Mouse (Mus musculus) hindbrain, embryonic 15.5 days (tissue): ENCODE data around the gene Fbxo10. TPM values are rescaled to one million over a fixed set of nuclear protein-coding genes. Genes with fewer than 3 reads are reported as not detected.
"Not testable (repeated sequence)": the region's sequence is repeated elsewhere in the genome, so short reads cannot be mapped to it uniquely, and the experiment has no call there.

Experiments
- ATAC-seq: fragments of 200-750 bp; cut with Nextera tagmentation; 2 replicates; pipeline ENCODE4 v1.8.0; 2017; ENCODE audit warnings: low read depth, moderate number of reproducible peaks, moderate TSS enrichment; ENCODE audit not compliant: low FRiP score
- H3K27ac ChIP-seq: fragments of 300-500 bp; sonication (generic); replicated peaks from 2 replicates; pipeline ENCODE4 v1.5.1; 2015; ENCODE audit warnings: mild to moderate bottlenecking, inconsistent platforms
- H3K27me3 ChIP-seq: fragments of 300-500 bp; sonication (generic); 2 replicates; pipeline ENCODE4 v1.6.1; 2015; ENCODE audit warnings: control low read depth, inconsistent platforms
- H3K36me3 ChIP-seq: fragments of 300-500 bp; sonication (generic); 2 replicates; pipeline ENCODE4 v1.6.1; 2015; ENCODE audit warnings: control low read depth, inconsistent platforms
- H3K4me1 ChIP-seq: fragments of 300-500 bp; sonication (generic); replicated peaks from 2 replicates; pipeline ENCODE4 v1.6.1; 2015; ENCODE audit warnings: control low read depth, inconsistent platforms
- H3K4me2 ChIP-seq: fragments of 300-500 bp; sonication (generic); 2 replicates; pipeline ENCODE4 v1.6.1; 2015; ENCODE audit warnings: moderate library complexity, mild to moderate bottlenecking, inconsistent platforms
- H3K4me3 ChIP-seq: fragments of 300-500 bp; sonication (generic); 2 replicates; pipeline ENCODE4 v1.5.1; 2015; ENCODE audit warnings: mild to moderate bottlenecking, inconsistent platforms
- H3K9ac ChIP-seq: fragments of 300-500 bp; sonication (generic); 2 replicates; pipeline ENCODE4 v1.6.1; 2015; ENCODE audit warnings: inconsistent platforms
- H3K9me3 ChIP-seq: fragments of 300-500 bp; sonication (generic); 2 replicates; pipeline ENCODE4 v1.6.1; 2016; ENCODE audit warnings: control low read depth, inconsistent platforms
- WGBS: fragments of 180-500 bp; shearing (Covaris S2); methylation state at CpG from one replicate; pipeline ENCODE4 v1.1.7; 2015; 5-methylcytosine and 5-hydroxymethylcytosine counted together
- polyA plus RNA-seq: library from polyadenylated mRNA; unstranded; fragments of >200 nt; fragmentation: Nextera tagmentation; extraction: Ambion mirVana; gene quantifications from 2 replicates; pipeline ENCODE4 v1.2.1, GENCODE M21; 2015

Gene Fbxo10
- polyA plus RNA-seq, 1 experiment from 2014 or later, result 19.0 TPM

DNA sequence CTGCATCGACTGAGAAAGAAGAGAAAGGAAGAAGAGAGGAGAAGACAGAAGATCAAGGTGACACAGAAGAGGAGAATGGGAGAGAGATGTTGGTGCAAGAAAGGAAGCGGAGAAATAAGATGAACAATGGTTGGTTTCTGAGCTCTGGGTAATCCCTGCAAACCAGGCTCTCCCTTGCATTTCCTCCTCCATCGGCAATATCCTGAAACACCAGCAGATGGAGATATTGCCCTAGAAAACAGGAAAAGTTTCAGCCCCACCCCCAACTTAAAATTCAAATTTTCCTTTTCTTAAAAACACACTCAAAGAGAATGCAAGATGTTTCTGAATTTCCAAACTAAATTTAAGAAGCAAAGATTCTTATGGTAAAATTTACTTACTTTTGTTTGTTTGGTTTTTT lies 68.8 kb downstream of the Fbxo10 start:
- H3K4me2 ChIP-seq, result no peak overlapping the region
- no peaks in the 10 kb centered on the region for H3K9me3 ChIP-seq
- H3K9ac ChIP-seq, result no peak overlapping the region
- no peak for ATAC-seq
- WGBS, result 10% methylated on average over 3 of the region's 3 CpGs
- no peak overlapping the region for H3K4me3 ChIP-seq
- H3K36me3 ChIP-seq, result no peaks in the 10 kb centered on the region
- no peak overlapping the region for H3K27ac ChIP-seq
- H3K4me1 ChIP-seq, result peaks cover 32% of the 10 kb centered on the region
- no peaks in the 10 kb centered on the region for H3K27me3 ChIP-seq

GRCm38 (mm10) chr4:45013537-45013936 lies 70.9 kb downstream of the Fbxo10 start:
- WGBS, result 5% methylated on average over 2 of the region's 2 CpGs
- Histone ChIP-seq H3K27ac (peak overlapping the region; percentile 85; the same call in 1 of the 2 replicates), H3K9ac (peak overlapping the region; percentile 68; the same call in 1 of the 2 replicates)

GRCm38 (mm10) chr4:45013031-45013431 lies 71.4 kb downstream of the Fbxo10 start:
- ATAC-seq, result no peak
- Histone ChIP-seq H3K4me2 (peak overlapping the region; percentile 75), H3K27me3 (no peaks in the 10 kb centered on the region), H3K9ac (peak overlapping the region; percentile 68), H3K4me1 (peaks cover 26% of the 10 kb centered on the region), H3K27ac (peak overlapping the region; percentile 85), H3K9me3 (no peaks in the 10 kb centered on the region), H3K36me3 (no peaks in the 10 kb centered on the region), H3K4me3 (peak overlapping the region; percentile 64)
- 1% methylated on average over 13 of the region's 13 CpGs for WGBS

More at GRCm38 (mm10) chr4:45013537-45013936, 70.9 kb downstream of the Fbxo10 start:
- no peak for ATAC-seq
- Histone ChIP-seq H3K9me3 (no peaks in the 10 kb centered on the region), H3K4me3 (peak overlapping the region; percentile 64), H3K36me3 (no peaks in the 10 kb centered on the region), H3K4me2 (peak overlapping the region; percentile 75), H3K4me1 (peaks cover 26% of the 10 kb centered on the region), H3K27me3 (no peaks in the 10 kb centered on the region)

DNA sequence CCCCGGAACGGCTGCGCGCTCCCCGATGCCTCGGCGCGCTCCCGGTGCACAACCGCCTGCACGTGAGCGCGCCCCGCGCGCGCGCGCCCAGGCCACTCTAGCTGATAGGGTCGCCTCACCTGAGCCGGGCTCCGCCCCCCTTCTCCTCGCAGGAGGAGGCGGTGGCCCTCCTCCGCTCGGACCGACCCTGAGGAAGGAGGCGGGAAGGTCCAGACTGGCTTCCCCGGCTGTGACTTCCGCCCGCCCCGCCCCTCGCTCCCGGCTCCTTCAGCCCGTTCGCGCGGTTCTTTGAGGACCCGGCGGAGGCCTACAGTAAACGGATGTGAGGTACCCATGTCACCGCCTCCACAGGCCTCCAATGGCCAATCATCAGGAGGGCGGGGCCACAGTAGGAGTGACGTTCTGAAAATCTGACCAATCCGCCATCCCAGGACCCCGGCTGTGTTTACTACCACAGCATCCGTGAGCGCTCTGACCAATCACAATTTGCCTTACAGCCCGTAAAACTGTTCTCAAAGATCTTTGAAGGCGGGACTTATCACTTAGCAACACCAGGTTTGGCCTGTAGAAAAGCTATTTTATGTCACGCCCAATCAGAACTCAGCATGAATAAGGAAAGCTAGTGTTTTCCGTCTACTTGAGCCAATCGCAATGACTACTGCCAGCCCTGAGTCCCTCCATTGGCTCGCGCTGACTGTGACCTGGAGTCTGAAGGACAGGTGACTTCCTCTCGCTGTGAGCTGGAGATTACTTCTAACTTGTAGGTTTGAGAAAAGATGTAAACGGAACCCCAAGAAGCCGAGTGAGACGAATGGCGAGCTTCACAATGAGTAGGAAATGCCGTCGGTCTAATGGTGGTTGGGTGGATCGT lies 72.1 kb downstream of the Fbxo10 start, which contains the start of gene Zbtb5:
Zbtb5 (minus strand) TSS at position 308 of the 871 bp plus-strand sequence.
- H3K4me1 ChIP-seq, result peaks cover 26% of the 10 kb centered on the region
- peak within 1 kb of the TSS; percentile 64 for H3K4me3 ChIP-seq
- ATAC-seq, result peak; percentile 99
- H3K9me3 ChIP-seq, result no peaks in the 10 kb centered on the region
- H3K36me3 ChIP-seq, result no peaks in the 10 kb centered on the region
- under 1% methylated on average over 62 of the region's 63 CpGs for WGBS
- peak within 1 kb of the TSS; percentile 97 for H3K27ac ChIP-seq
- H3K4me2 ChIP-seq, result peak within 1 kb of the TSS; percentile 75
- H3K27me3 ChIP-seq, result no peaks in the 10 kb centered on the region
- H3K9ac ChIP-seq, result peak within 1 kb of the TSS; percentile 83

DNA sequence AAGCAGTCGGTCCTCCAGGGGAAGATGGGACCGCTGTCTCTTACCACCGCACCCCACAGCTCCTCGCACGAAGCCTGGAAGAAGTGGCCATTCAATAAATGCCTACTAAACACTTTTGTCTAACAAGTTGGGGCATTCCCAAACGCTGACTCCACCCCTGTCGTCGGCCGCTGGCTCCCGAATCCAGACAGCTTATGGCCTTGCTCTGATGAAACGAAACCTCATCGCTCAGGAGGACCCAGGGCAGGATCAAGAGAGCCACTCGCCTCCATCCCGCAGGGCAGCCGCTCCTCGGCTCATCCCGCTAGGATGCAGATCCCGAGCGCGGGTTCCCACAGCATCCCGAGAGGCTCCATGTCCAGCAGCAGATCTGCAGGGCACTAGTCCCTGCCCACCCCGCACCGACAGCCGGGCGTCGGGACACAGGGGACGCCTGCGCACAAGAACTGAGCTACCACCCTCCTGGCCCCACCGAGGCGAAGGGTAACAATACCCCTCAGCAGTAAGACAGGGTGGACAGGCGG lies 72.8 kb downstream of the Fbxo10 start:
- H3K9me3 ChIP-seq, result no peaks in the 10 kb centered on the region
- peak overlapping the region; percentile 64 for H3K4me3 ChIP-seq
- H3K36me3 ChIP-seq, result no peaks in the 10 kb centered on the region
- peaks cover 26% of the 10 kb centered on the region for H3K4me1 ChIP-seq
- peak overlapping the region; percentile 83 for H3K9ac ChIP-seq
- peak overlapping the region; percentile 75 for H3K4me2 ChIP-seq
- peak; percentile 73 for ATAC-seq
- H3K27me3 ChIP-seq, result no peaks in the 10 kb centered on the region
- peak overlapping the region; percentile 97 for H3K27ac ChIP-seq
- under 1% methylated on average over 31 of the region's 31 CpGs for WGBS

- Histone ChIP-seq H3K4me3 (peak overlapping the region; percentile 64), H3K9ac (peak overlapping the region; percentile 83), H3K4me1 (peaks cover 29% of the 10 kb centered on the region), H3K9me3 (no peaks in the 10 kb centered on the region), H3K36me3 (no peaks in the 10 kb centered on the region), H3K27ac (peak overlapping the region; percentile 97), H3K27me3 (no peaks in the 10 kb centered on the region), H3K4me2 (peak overlapping the region; percentile 75)
- ATAC-seq, result no peak
- WGBS, result 14% methylated on average over 11 of the region's 11 CpGs
Measured at GRCm38 (mm10) chr4:45010806-45011415, 73.5 kb downstream of the Fbxo10 start.

DNA sequence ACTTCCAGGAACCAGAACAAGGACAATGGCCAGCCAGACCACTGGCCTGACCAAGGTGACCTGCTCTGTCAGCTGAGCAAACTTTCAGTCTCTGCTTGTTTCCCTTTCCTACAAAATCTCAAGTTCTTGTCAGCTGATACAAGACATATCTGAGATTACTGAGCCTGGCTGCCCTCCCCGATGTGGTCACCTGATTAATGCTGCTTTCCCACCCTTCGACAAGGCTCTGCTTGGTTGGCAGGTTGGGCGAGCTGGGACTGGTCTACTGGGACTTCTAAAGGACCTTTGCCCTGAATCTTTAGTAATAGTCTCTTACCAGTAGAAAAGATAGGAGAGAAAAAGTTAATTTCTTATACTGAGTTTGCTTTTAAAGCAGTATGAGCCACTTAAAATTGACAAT lies 79.0 kb downstream of the Fbxo10 start:
- Histone ChIP-seq H3K9ac (no peak overlapping the region), H3K27me3 (no peaks in the 10 kb centered on the region), H3K36me3 (no peaks in the 10 kb centered on the region), H3K9me3 (no peaks in the 10 kb centered on the region), H3K27ac (no peak overlapping the region), H3K4me2 (no peak overlapping the region), H3K4me3 (no peak overlapping the region), H3K4me1 (peaks cover 14% of the 10 kb centered on the region)
- WGBS, result 86% methylated on average over 3 of the region's 3 CpGs
- ATAC-seq, result no peak

GRCm38 (mm10) chr4:45000001-45000400 lies 84.4 kb downstream of the Fbxo10 start:
- 90% methylated on average over 6 of the region's 6 CpGs for WGBS
- H3K4me2 ChIP-seq, result no peak overlapping the region
- H3K4me1 ChIP-seq, result peaks cover 13% of the 10 kb centered on the region
- no peaks in the 10 kb centered on the region for H3K36me3 ChIP-seq
- no peak for ATAC-seq
- H3K9me3 ChIP-seq, result no peaks in the 10 kb centered on the region
- H3K4me3 ChIP-seq, result no peak overlapping the region
- no peaks in the 10 kb centered on the region for H3K27me3 ChIP-seq
- H3K27ac ChIP-seq, result no peak overlapping the region
- H3K9ac ChIP-seq, result no peak overlapping the region

GRCm38 (mm10) chr4:44998071-44998470 lies 86.3 kb downstream of the Fbxo10 start:
- no peak for ATAC-seq
- peaks cover 13% of the 10 kb centered on the region for H3K4me1 ChIP-seq
- 72% methylated on average over 3 of the region's 3 CpGs for WGBS

DNA sequence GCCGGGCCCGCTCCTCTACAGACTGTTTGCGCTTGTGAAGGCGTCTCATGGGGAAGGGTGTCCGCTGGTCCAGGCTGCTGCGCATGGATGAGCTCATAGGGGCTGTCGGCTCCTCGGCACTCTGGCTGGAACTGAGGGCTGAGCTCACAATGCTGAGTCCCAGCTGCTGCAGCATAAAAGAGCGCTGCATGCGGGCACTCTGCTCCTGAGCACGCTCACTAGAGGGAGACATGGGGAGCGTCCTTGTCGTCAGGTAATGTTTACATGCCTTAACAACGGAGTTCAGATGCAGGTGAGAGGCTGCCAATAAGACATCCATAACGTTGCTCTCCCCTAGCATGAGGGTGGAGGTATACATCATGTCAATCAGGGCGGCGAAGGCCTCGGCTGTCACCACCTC lies 89.6 kb downstream of the Fbxo10 start:
- Histone ChIP-seq H3K4me3 (no peak overlapping the region), H3K27me3 (no peaks in the 10 kb centered on the region), H3K4me1 (peaks cover 13% of the 10 kb centered on the region), H3K9me3 (no peaks in the 10 kb centered on the region), H3K9ac (no peak overlapping the region), H3K4me2 (no peak overlapping the region), H3K36me3 (peaks cover 17% of the 10 kb centered on the region; the same call in 1 of the 2 replicates), H3K27ac (no peak overlapping the region)
- ATAC-seq, result no peak; the same call in 1 of the 2 replicates
- 80% methylated on average over 18 of the region's 18 CpGs for WGBS

More at GRCm38 (mm10) chr4:44998071-44998470, 86.3 kb downstream of the Fbxo10 start:
- Histone ChIP-seq H3K9ac (no peak overlapping the region), H3K9me3 (no peaks in the 10 kb centered on the region), H3K4me2 (no peak overlapping the region), H3K27ac (no peak overlapping the region), H3K36me3 (peaks cover 10% of the 10 kb centered on the region; the same call in 1 of the 2 replicates), H3K27me3 (no peaks in the 10 kb centered on the region), H3K4me3 (no peak overlapping the region)

DNA sequence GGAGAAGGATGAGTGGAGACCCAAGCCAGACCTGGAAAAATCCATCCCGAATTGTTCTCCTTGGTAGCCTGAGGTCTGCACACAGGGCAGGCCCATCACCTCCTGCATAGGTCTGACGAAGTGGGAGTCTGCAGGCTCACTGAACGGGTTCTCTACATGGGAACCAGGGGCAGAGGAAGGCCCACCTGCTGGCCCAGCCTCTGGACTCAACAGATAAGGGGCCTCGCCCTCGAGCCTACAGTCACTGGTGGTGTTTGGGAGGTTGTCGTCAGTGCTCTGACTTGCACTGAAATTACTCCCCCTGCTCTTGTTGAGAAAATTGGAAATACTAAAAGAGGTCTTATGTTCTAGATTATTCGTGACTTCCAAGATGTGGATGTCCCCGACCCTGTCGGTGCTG lies 90.6 kb downstream of the Fbxo10 start:
- 91% methylated on average over 9 of the region's 9 CpGs for WGBS
- H3K9ac ChIP-seq, result no peak overlapping the region
- no peak for ATAC-seq
- no peaks in the 10 kb centered on the region for H3K9me3 ChIP-seq
- H3K4me3 ChIP-seq, result no peak overlapping the region
- no peaks in the 10 kb centered on the region for H3K27me3 ChIP-seq
- H3K4me1 ChIP-seq, result peaks cover 7% of the 10 kb centered on the region
- H3K4me2 ChIP-seq, result no peak overlapping the region
- H3K36me3 ChIP-seq, result peaks cover 17% of the 10 kb centered on the region; the same call in 1 of the 2 replicates
- H3K27ac ChIP-seq, result no peak overlapping the region

DNA sequence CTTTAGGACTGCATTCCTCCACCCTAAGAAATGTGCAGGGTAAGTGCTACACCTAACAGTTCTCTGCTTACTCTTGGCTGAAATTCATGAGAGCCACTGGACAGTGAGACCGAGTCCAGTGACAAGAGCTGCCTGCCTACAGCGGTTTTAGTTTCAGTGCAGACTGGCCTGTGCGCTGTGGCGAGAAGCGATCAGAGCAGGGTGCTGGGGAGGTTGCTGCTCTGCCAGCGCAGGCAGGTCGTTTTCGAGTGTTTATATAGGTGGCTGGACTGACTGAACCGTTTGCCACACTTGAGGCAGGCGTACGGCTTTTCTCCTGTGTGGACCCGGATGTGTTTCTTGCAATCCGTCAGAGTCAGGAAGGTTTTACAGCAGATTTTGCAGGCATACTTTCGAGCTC lies 91.2 kb downstream of the Fbxo10 start:
- not testable (repeated sequence) for H3K4me2 ChIP-seq, H3K4me3 ChIP-seq, H3K27me3 ChIP-seq, H3K9ac ChIP-seq, H3K27ac ChIP-seq, H3K9me3 ChIP-seq, H3K4me1 ChIP-seq, ATAC-seq
- WGBS, result 95% methylated on average over 14 of the region's 14 CpGs
- peaks cover 17% of the 10 kb centered on the region; the same call in 1 of the 2 replicates for H3K36me3 ChIP-seq
